Mouse (Mus musculus) stomach, embryonic 14.5 days (tissue): ENCODE results near the gene Zfp937. TPM values are rescaled to one million over a fixed set of nuclear protein-coding genes. Genes with fewer than 3 reads are reported as not detected.
"Not testable (repeated sequence)": the region's sequence is repeated elsewhere in the genome, so short reads cannot be mapped to it uniquely, and the experiment has no call there.

Experiments used
- ATAC-seq: fragments of 200-750 bp; cut with Nextera tagmentation; 2 replicates; pipeline ENCODE4 v1.8.0; 2017; ENCODE audit warnings: low read depth, moderate TSS enrichment; ENCODE audit not compliant: insufficient number of reproducible peaks, insufficient read depth, low FRiP score
- H3K27ac ChIP-seq: fragments of 300-500 bp; sonication (generic); 2 replicates; pipeline ENCODE4 v1.5.1; 2014; ENCODE audit warnings: mild to moderate bottlenecking, low read length, moderate library complexity, mixed read lengths
- H3K27me3 ChIP-seq: fragments of 300-500 bp; sonication (generic); 2 replicates; pipeline ENCODE4 v1.6.1; 2014; ENCODE audit warnings: low read length, control low read depth, mixed read lengths; ENCODE audit not compliant: control insufficient read depth, insufficient read depth
- H3K36me3 ChIP-seq: fragments of 300-500 bp; sonication (generic); 2 replicates; pipeline ENCODE4 v1.6.1; 2014; ENCODE audit warnings: mild to moderate bottlenecking, control low read depth, low read length, moderate library complexity, mixed read lengths; ENCODE audit not compliant: control insufficient read depth, insufficient read depth
- H3K4me1 ChIP-seq: fragments of 300-500 bp; sonication (generic); 2 replicates; pipeline ENCODE4 v1.6.1; 2014; ENCODE audit warnings: low read length, control low read depth, mixed read lengths; ENCODE audit not compliant: control insufficient read depth, insufficient read depth
- H3K4me2 ChIP-seq: fragments of 300-500 bp; sonication (generic); replicated peaks from 2 replicates; pipeline ENCODE4 v1.6.1; 2014; ENCODE audit warnings: low read depth, low read length, control low read depth
- H3K4me3 ChIP-seq: fragments of 300-500 bp; sonication (generic); 2 replicates; pipeline ENCODE4 v1.5.1; 2014; ENCODE audit warnings: low read depth, low read length, control low read depth
- H3K9ac ChIP-seq: fragments of 300-500 bp; sonication (generic); replicated peaks from 2 replicates; pipeline ENCODE4 v1.6.1; 2014; ENCODE audit warnings: low read depth, mild to moderate bottlenecking, control low read depth, low read length, moderate library complexity, mixed read lengths
- H3K9me3 ChIP-seq: fragments of 300-500 bp; sonication (generic); 2 replicates; pipeline ENCODE4 v1.6.1; 2016; ENCODE audit warnings: low read depth, low read length, control low read depth; ENCODE audit not compliant: control insufficient read depth
- WGBS: fragments of 180-500 bp; shearing (Covaris S2); extraction: QIAGEN DNeasy Blood & Tissue Kit; methylation state at CpG from one replicate; pipeline ENCODE4 v1.1.7; 2014; 5-methylcytosine and 5-hydroxymethylcytosine counted together
- polyA plus RNA-seq: library from polyadenylated mRNA; unstranded; fragments of >200 nt; fragmentation: Nextera tagmentation; extraction: Ambion mirVana; gene quantifications from 2 replicates; pipeline ENCODE4 v1.2.1, GENCODE M21; 2014

Zfp937 gene
- polyA plus RNA-seq, 1 experiment from 2014 or later = 10.7 TPM

DNA sequence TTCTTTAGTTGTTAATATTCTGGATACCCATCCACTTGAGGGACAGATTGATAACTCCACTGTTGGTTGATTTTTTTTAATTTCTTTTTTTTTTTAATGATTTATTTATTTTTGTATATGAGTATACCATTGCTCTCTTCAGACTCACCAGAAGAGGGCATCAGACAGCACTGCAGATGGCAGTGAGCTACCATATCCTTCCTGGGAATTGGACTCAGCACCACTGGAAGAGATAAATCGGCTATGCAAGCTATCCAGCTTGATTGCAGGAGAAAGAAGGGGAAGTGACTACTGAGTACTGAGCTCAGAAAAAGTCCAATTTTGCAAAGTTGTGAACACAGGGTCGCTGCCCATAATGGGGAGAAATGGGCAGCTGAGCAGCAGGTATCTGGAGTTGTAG, 39.0 kb downstream of the Zfp937 start:
- not testable (repeated sequence) for H3K36me3 ChIP-seq, H3K4me1 ChIP-seq, H3K27me3 ChIP-seq, ATAC-seq, H3K9ac ChIP-seq, H3K4me3 ChIP-seq, H3K9me3 ChIP-seq, H3K4me2 ChIP-seq, H3K27ac ChIP-seq
- 65% methylated on average over 2 of the region's 2 CpGs for WGBS

DNA sequence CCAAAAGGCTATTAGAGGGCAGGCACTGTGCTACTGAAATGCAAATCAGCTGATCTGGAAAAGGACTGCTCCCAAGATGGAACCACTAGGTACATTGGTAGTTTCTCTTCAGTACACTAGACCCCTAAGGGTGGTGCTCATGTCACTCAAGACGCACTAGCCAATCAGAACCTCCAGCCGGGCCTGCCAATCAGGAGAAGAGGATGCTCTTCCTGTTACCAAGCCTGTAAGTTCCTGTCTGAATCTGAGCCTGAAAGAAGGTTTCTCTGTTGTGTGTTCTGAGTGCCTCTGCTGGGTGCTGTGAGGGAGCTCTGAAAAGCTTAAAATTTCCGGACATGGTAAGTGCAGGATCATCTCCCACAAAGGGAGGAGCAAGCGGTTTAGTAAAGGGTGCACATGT, 39.4 kb downstream of the Zfp937 start, which contains the start of gene Gm14124:
TSS of gene Gm14124 (plus strand) at position 227 of the 400 bp plus-strand sequence.
- not testable (repeated sequence) for H3K4me2 ChIP-seq, H3K36me3 ChIP-seq, H3K27me3 ChIP-seq, ATAC-seq, H3K9ac ChIP-seq, H3K4me3 ChIP-seq, H3K4me1 ChIP-seq, H3K9me3 ChIP-seq, H3K27ac ChIP-seq
- WGBS = 88% methylated on average over 4 of the region's 4 CpGs

Other genes with a start within 250 kb of the Zfp937 start
- gene Zfp120, start 81.4 kb upstream of the Zfp937 start, polyA plus RNA-seq = 9.3 and 10.5 TPM in 2 replicates
- not detected in 2 replicates for gene Gm10770, start 38.4 kb upstream of the Zfp937 start, polyA plus RNA-seq
- gene Gm14139, start 36.3 kb upstream of the Zfp937 start, polyA plus RNA-seq = not detected in 2 replicates
- 5.4 and 5.9 TPM in 2 replicates for gene Gm21994, start 37.5 kb downstream of the Zfp937 start, polyA plus RNA-seq
- not detected in 2 replicates for gene Gm14124, start 39.4 kb downstream of the Zfp937 start, polyA plus RNA-seq
- gene Gm10130, start 105.6 kb downstream of the Zfp937 start, polyA plus RNA-seq = 3.0 and 3.1 TPM in 2 replicates
- 10.0 and 12.2 TPM in 2 replicates for gene 3300002I08Rik, start 144.7 kb downstream of the Zfp937 start, polyA plus RNA-seq
- 9.3 and 10.6 TPM in 2 replicates for gene Zfp442, start 233.4 kb downstream of the Zfp937 start, polyA plus RNA-seq